Mouse (Mus musculus) hindbrain, embryonic 16.5 days (tissue): ENCODE measurements around the gene Csrnp3. TPM values are rescaled to one million over a fixed set of nuclear protein-coding genes. Genes with fewer than 3 reads are reported as not detected.
A peak's percentile ranks its signal among the peaks of the same experiment; 100 is the strongest.

Experiments used
- ATAC-seq: fragments of 200-750 bp; cut with Nextera tagmentation; 2 replicates; pipeline ENCODE4 v1.8.0; 2017; ENCODE audit warnings: moderate TSS enrichment, moderate library complexity
- H3K27ac ChIP-seq: fragments of 300-500 bp; sonication (generic); 2 replicates; pipeline ENCODE4 v1.5.1; 2014; ENCODE audit warnings: low read depth, mild to moderate bottlenecking, control low read depth, low read length, moderate library complexity
- H3K27me3 ChIP-seq: fragments of 300-500 bp; sonication (generic); replicated peaks from 2 replicates; pipeline ENCODE4 v1.6.1; 2014; ENCODE audit warnings: low read length; ENCODE audit not compliant: control insufficient read depth, insufficient read depth
- H3K36me3 ChIP-seq: fragments of 300-500 bp; sonication (generic); 2 replicates; pipeline ENCODE4 v1.6.1; 2014; ENCODE audit warnings: mild to moderate bottlenecking, low read length, moderate library complexity, mixed read lengths; ENCODE audit not compliant: control insufficient read depth, insufficient read depth
- H3K4me1 ChIP-seq: fragments of 300-500 bp; sonication (generic); 2 replicates; pipeline ENCODE4 v1.6.1; 2014; ENCODE audit warnings: low read depth, low read length; ENCODE audit not compliant: control insufficient read depth, insufficient read depth
- H3K4me2 ChIP-seq: fragments of 300-500 bp; sonication (generic); 2 replicates; pipeline ENCODE4 v1.6.1; 2014; ENCODE audit warnings: mild to moderate bottlenecking, low read length, control low read depth, moderate library complexity
- H3K4me3 ChIP-seq: fragments of 300-500 bp; sonication (generic); 2 replicates; pipeline ENCODE4 v1.5.1; 2014; ENCODE audit warnings: mild to moderate bottlenecking, low read length, control low read depth, moderate library complexity
- H3K9ac ChIP-seq: fragments of 300-500 bp; sonication (generic); 2 replicates; pipeline ENCODE4 v1.6.1; 2014; ENCODE audit warnings: low read depth, mild to moderate bottlenecking, control low read depth, low read length, moderate library complexity
- H3K9me3 ChIP-seq: fragments of 300-500 bp; sonication (generic); 2 replicates; pipeline ENCODE4 v1.6.1; 2014; ENCODE audit warnings: mild to moderate bottlenecking, low read length, moderate library complexity; ENCODE audit not compliant: control insufficient read depth
- WGBS: fragments of 180-500 bp; shearing (Covaris S2); extraction: QIAGEN DNeasy Blood & Tissue Kit; methylation state at CpG from one replicate; pipeline ENCODE4 v1.1.7; 2014; 5-methylcytosine and 5-hydroxymethylcytosine counted together
- polyA plus RNA-seq: library from polyadenylated mRNA; unstranded; fragments of >200 nt; fragmentation: Nextera tagmentation; extraction: Ambion mirVana; gene quantifications from 2 replicates; pipeline ENCODE4 v1.2.1, GENCODE M21; 2015

The Csrnp3 gene
- polyA plus RNA-seq, 1 experiment from 2014 or later = 50.0 TPM

- no peaks in the 10 kb centered on the region for H3K9me3 ChIP-seq
- no peak overlapping the region for H3K4me3 ChIP-seq
- H3K27ac ChIP-seq = no peak overlapping the region
- 0 out of 2 replicates have a peak overlapping the region, but pooled peaks have one; percentile 6 for H3K9ac ChIP-seq
- no peak for ATAC-seq
- H3K36me3 ChIP-seq = no peaks in the 10 kb centered on the region
- no peak overlapping the region for H3K4me2 ChIP-seq
- peaks cover under 1% of the 10 kb centered on the region for H3K4me1 ChIP-seq
- 58% methylated on average over 6 of the region's 6 CpGs for WGBS
- no peaks in the 10 kb centered on the region for H3K27me3 ChIP-seq
These were observed 141.5 kb downstream of the Csrnp3 start for GRCm38 (mm10) chr2:65987069-65987468.

GRCm38 (mm10) chr2:65987588-65987987 lies 142.0 kb downstream of the Csrnp3 start:
- Histone ChIP-seq H3K4me2 (no peak overlapping the region), H3K9me3 (no peaks in the 10 kb centered on the region), H3K27ac (no peak overlapping the region), H3K4me1 (peaks cover 4% of the 10 kb centered on the region), H3K36me3 (no peaks in the 10 kb centered on the region), H3K4me3 (no peak overlapping the region), H3K9ac (no peak overlapping the region), H3K27me3 (no peaks in the 10 kb centered on the region)
- WGBS = 77% methylated on average over 3 of the region's 3 CpGs
- no peak for ATAC-seq

- Histone ChIP-seq H3K4me2 (no peak overlapping the region), H3K9me3 (no peaks in the 10 kb centered on the region), H3K4me3 (no peak overlapping the region), H3K9ac (no peak overlapping the region), H3K4me1 (peaks cover 11% of the 10 kb centered on the region), H3K27ac (no peak overlapping the region), H3K27me3 (no peaks in the 10 kb centered on the region), H3K36me3 (no peaks in the 10 kb centered on the region)
- 69% methylated on average over 3 of the region's 3 CpGs for WGBS
- no peak for ATAC-seq
These were observed 143.2 kb downstream of the Csrnp3 start for GRCm38 (mm10) chr2:65988788-65989187.

- Histone ChIP-seq H3K4me3 (no peak overlapping the region), H3K4me1 (peaks cover 20% of the 10 kb centered on the region), H3K36me3 (no peaks in the 10 kb centered on the region), H3K9me3 (no peaks in the 10 kb centered on the region), H3K27me3 (no peaks in the 10 kb centered on the region), H3K4me2 (no peak overlapping the region), H3K27ac (no peak overlapping the region), H3K9ac (no peak overlapping the region)
- no peak for ATAC-seq
These were observed 144.5 kb downstream of the Csrnp3 start for GRCm38 (mm10) chr2:65990108-65990507.

- Histone ChIP-seq H3K36me3 (no peaks in the 10 kb centered on the region), H3K27ac (no peak overlapping the region), H3K4me3 (no peak overlapping the region), H3K4me1 (peaks cover 24% of the 10 kb centered on the region), H3K9me3 (no peaks in the 10 kb centered on the region), H3K9ac (no peak overlapping the region), H3K27me3 (no peaks in the 10 kb centered on the region), H3K4me2 (no peak overlapping the region)
- ATAC-seq = no peak
- WGBS = 43% methylated on average over 4 of the region's 4 CpGs
These were observed 145.2 kb downstream of the Csrnp3 start for GRCm38 (mm10) chr2:65990754-65991153.

- Histone ChIP-seq H3K4me3 (peak overlapping the region; percentile 1; the same call in 1 of the 2 replicates), H3K9me3 (no peaks in the 10 kb centered on the region), H3K27ac (peak overlapping the region; percentile 78), H3K36me3 (no peaks in the 10 kb centered on the region), H3K4me2 (peak overlapping the region; percentile 47), H3K27me3 (no peaks in the 10 kb centered on the region), H3K9ac (peak overlapping the region; percentile 39), H3K4me1 (peaks cover 24% of the 10 kb centered on the region)
- peak; percentile 65 for ATAC-seq
- 16% methylated on average over 14 of the region's 14 CpGs for WGBS
These were observed 147.8 kb downstream of the Csrnp3 start for GRCm38 (mm10) chr2:65993371-65993770.

GRCm38 (mm10) chr2:65994886-65995468 lies 149.4 kb downstream of the Csrnp3 start:
- Histone ChIP-seq H3K4me2 (peak overlapping the region; percentile 23), H3K27me3 (no peaks in the 10 kb centered on the region), H3K9me3 (no peaks in the 10 kb centered on the region), H3K9ac (peak overlapping the region; percentile 19; the same call in 1 of the 2 replicates), H3K27ac (peak overlapping the region; percentile 62), H3K4me1 (peaks cover 24% of the 10 kb centered on the region), H3K4me3 (no peak overlapping the region), H3K36me3 (no peaks in the 10 kb centered on the region)
- 14% methylated on average over 13 of the region's 13 CpGs for WGBS
- ATAC-seq = peak; percentile 89

GRCm38 (mm10) chr2:65998747-65999146 lies 153.2 kb downstream of the Csrnp3 start:
- no peak for ATAC-seq
- H3K4me2 ChIP-seq = no peak overlapping the region
- 95% methylated on average over 2 of the region's 2 CpGs for WGBS

GRCm38 (mm10) chr2:66008995-66009654 lies 163.6 kb downstream of the Csrnp3 start:
- Histone ChIP-seq H3K9ac (no peak overlapping the region), H3K27ac (peak overlapping the region; percentile 48; the same call in 1 of the 2 replicates), H3K4me2 (0 out of 2 replicates have a peak overlapping the region, but pooled peaks have one; percentile 12), H3K36me3 (peaks cover 3% of the 10 kb centered on the region; the same call in 1 of the 2 replicates), H3K4me3 (no peak overlapping the region), H3K27me3 (no peaks in the 10 kb centered on the region), H3K9me3 (no peaks in the 10 kb centered on the region), H3K4me1 (no peaks in the 10 kb centered on the region)
- ATAC-seq = peak; percentile 72; the same call in 1 of the 2 replicates
- WGBS = 53% methylated on average over 19 of the region's 19 CpGs

More at GRCm38 (mm10) chr2:65998747-65999146, 153.2 kb downstream of the Csrnp3 start:
- H3K36me3 ChIP-seq = peaks cover 4% of the 10 kb centered on the region
- H3K27ac ChIP-seq = no peak overlapping the region
- no peaks in the 10 kb centered on the region for H3K9me3 ChIP-seq
- H3K9ac ChIP-seq = no peak overlapping the region
- H3K27me3 ChIP-seq = no peaks in the 10 kb centered on the region
- H3K4me1 ChIP-seq = peaks cover 12% of the 10 kb centered on the region
- H3K4me3 ChIP-seq = no peak overlapping the region
